Mouse (Mus musculus) left cerebral cortex, postnatal 10 days (tissue): ENCODE data around the gene Chrnb1. TPM values are rescaled to one million over a fixed set of nuclear protein-coding genes. Genes with fewer than 3 reads are reported as not detected.

Experiments
- DNase-seq, 2 experiments: peaks; one replicate each; pipeline ENCODE4 v3.0.0; 2021 to 2022; ENCODE audit warnings: low spot score in 2 of 2, mixed read lengths in 1 of 2; ENCODE audit errors: extremely low spot score in 1 of 2
- intact Hi-C: fragments of 180-260 bp; cut with DNase I; formaldehyde crosslinking; loops from one replicate; pipeline ENCODE4 v1.15.1; 2025
- total RNA-seq, 2 experiments: library from RNA; stranded (reverse); gene quantifications; 2 replicates each; pipeline ENCODE4 v1.2.3; 2021

Gene Chrnb1
- total RNA-seq, 2 experiments from 2014 or later = 0.95 to 1.2 TPM

GRCm38 (mm10) chr11:69758478-69758970, 37.2 kb downstream of the Chrnb1 start, which contains the start of gene Polr2a:
Polr2a (minus strand) TSS chr11:69758637.
- DNase-seq = peak; percentile 97 to 98
- intact Hi-C loops = loop anchor here (2.0 to 5.0 kb wide), 2 partner anchors 44 to 79 kb away; partner anchors contain the start of genes Nlgn2 and Tmem256

DNA sequence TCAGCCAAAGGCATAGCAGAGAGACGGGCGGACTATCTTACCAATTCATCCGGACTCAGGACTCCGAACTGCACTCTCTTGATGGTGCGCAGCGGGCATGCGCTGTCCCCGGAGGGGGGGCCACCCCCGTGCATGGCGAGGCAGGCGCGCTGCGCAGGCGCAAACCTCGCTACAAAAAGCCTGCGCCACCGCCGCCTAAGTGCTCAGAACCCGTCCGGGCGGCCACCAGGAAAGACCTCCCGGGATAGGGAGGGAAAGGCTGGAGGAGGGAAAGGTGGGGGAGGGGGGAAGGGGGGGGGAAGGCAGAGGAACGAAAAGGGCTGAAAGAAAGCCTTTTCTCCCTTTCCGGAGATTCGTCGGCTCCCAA, 37.7 kb downstream of the Chrnb1 start:
- DNase-seq = peak; percentile 95 to 97
- intact Hi-C loops = loop anchor here (2.0 to 5.0 kb wide), 2 partner anchors 45 to 79 kb away; partner anchors contain the start of genes Nlgn2 and Tmem256

- DNase-seq = no peak
- intact Hi-C loops = loop anchor here (2.0 to 5.0 kb wide), 2 partner anchors 45 to 80 kb away; partner anchors contain the start of genes Nlgn2 and Tmem256
Observed at GRCm38 (mm10) chr11:69757303-69758089, 38.2 kb downstream of the Chrnb1 start.

- no peak for DNase-seq
- intact Hi-C loops = loop anchor here (2.0 to 5.0 kb wide), 2 partner anchors 72 to 83 kb away; partner anchors contain the start of genes Nlgn2, Senp3 and Tmem256
Observed at GRCm38 (mm10) chr11:69754701-69755100, 41.0 kb downstream of the Chrnb1 start.

GRCm38 (mm10) chr11:69754233-69754632, 41.5 kb downstream of the Chrnb1 start:
- intact Hi-C loops = loop anchor here (2.0 kb wide), 1 partner anchor 71 kb away; the partner anchor contains the start of gene Senp3
- no peak for DNase-seq

GRCm38 (mm10) chr11:69752686-69753085, 43.1 kb downstream of the Chrnb1 start:
- intact Hi-C loops = no loop called here
- DNase-seq = no peak

DNA sequence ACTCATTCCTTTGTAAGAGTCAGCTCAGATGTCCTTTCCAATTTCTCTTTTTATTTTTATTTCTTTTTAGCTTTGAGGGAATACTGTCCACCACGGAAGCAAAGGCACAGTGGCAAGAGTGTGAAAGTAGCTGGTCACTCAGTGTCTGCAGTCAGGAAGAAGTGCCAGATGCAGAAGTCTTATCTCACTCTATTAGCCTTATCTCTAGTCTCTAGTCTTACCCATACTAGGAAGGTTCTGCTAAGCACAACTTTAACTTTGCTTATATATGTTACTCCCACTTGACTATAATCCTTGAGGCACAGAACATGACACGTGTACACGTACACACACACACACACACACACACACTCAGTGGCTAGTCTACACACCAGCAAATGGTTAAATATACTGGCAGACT, 44.1 kb downstream of the Chrnb1 start:
- DNase-seq = no peak

More for the DNA sequence above, 44.1 kb downstream of the Chrnb1 start:
- intact Hi-C loops = no loop called here

Other genes with a start within 250 kb of the Chrnb1 start
- gene Dnah2, start 246.8 kb downstream of the Chrnb1 start, total RNA-seq = 1 to 10 TPM; 4.2 to 5.7 TPM
- 100 to 1,000 TPM; 147 to 154 TPM for gene Efnb3, start 235.7 kb downstream of the Chrnb1 start, total RNA-seq
- gene Wrap53, start 215.7 kb downstream of the Chrnb1 start, total RNA-seq = 1 to 10 TPM; 6.3 to 7.6 TPM
- gene Trp53, start 215.6 kb downstream of the Chrnb1 start, total RNA-seq = 10 to 100 TPM; 20.5 to 26.1 TPM
- 100 to 1,000 TPM; 395 to 416 TPM for gene Atp1b2, start 190.0 kb downstream of the Chrnb1 start, total RNA-seq
- not detected for gene Shbg, start 178.0 kb downstream of the Chrnb1 start, total RNA-seq
- gene Sat2, start 173.9 kb downstream of the Chrnb1 start, total RNA-seq = 10 to 100 TPM; 12.7 to 15.2 TPM
- 10 to 100 TPM; 92.0 to 99.4 TPM for gene Fxr2, start 163.0 kb downstream of the Chrnb1 start, total RNA-seq
- not detected for gene Sox15, start 140.6 kb downstream of the Chrnb1 start, total RNA-seq
- gene Mpdu1, start 133.3 kb downstream of the Chrnb1 start, total RNA-seq = 10 to 100 TPM; 87.3 to 95.6 TPM
- gene Cd68, start 129.8 kb downstream of the Chrnb1 start, total RNA-seq = 10 to 100 TPM; 11.6 to 12.2 TPM
- gene Eif4a1, start 123.5 kb downstream of the Chrnb1 start, total RNA-seq = 100 to 1,000 TPM; 455 to 466 TPM
- gene Senp3, start 113.9 kb downstream of the Chrnb1 start, total RNA-seq = 100 to 1,000 TPM in 1 of 2 experiments, 10 to 100 TPM in 1; 96.9 to 103 TPM
- 1 to 10 TPM in 1 of 2 experiments, under 1 TPM in 1; 0.39 to 1.6 TPM for gene Tnfsf13, start 110.2 kb downstream of the Chrnb1 start, total RNA-seq
- 1 to 10 TPM; 7.4 TPM for gene Tnfsf12, start 100.1 kb downstream of the Chrnb1 start, total RNA-seq
- gene Tnfsfm13, start 99.8 kb downstream of the Chrnb1 start, total RNA-seq = 1 to 10 TPM in 1 of 2 experiments, under 1 TPM in 1; 0.81 to 1.5 TPM
- gene Polr2a, start 37.3 kb downstream of the Chrnb1 start, total RNA-seq = 10 to 100 TPM; 52.1 to 52.9 TPM
- not detected for gene Slc35g3, start 34.0 kb downstream of the Chrnb1 start, total RNA-seq
- 10 to 100 TPM; 57.1 to 67.6 TPM for gene Zbtb4, start 30.0 kb downstream of the Chrnb1 start, total RNA-seq
- 10 to 100 TPM; 20.0 to 21.5 TPM for gene Fgf11, start 5.9 kb upstream of the Chrnb1 start, total RNA-seq
- gene Tmem102, start 9.7 kb upstream of the Chrnb1 start, total RNA-seq = not detected
- gene Gm39566, start 19.4 kb upstream of the Chrnb1 start, total RNA-seq = not detected
- not detected for gene Spem2, start 22.5 kb upstream of the Chrnb1 start, total RNA-seq
- gene Spem1, start 26.2 kb upstream of the Chrnb1 start, total RNA-seq = under 1 TPM; 0.45 to 0.57 TPM
- gene Nlgn2, start 41.8 kb upstream of the Chrnb1 start, total RNA-seq = 100 to 1,000 TPM; 268 to 274 TPM
- gene Tmem256, start 42.6 kb upstream of the Chrnb1 start, total RNA-seq = 100 to 1,000 TPM; 151 to 159 TPM
- 10 to 100 TPM; 28.4 to 32.2 TPM for gene Plscr3, start 50.4 kb upstream of the Chrnb1 start, total RNA-seq
- gene Tnk1, start 62.8 kb upstream of the Chrnb1 start, total RNA-seq = under 1 TPM; 0.11 to 0.14 TPM
- not detected for gene Tmem95, start 82.1 kb upstream of the Chrnb1 start, total RNA-seq
- under 1 TPM; 0.57 to 0.62 TPM for gene Kctd11, start 85.5 kb upstream of the Chrnb1 start, total RNA-seq
- under 1 TPM; 0.15 to 0.26 TPM for gene Acap1, start 99.6 kb upstream of the Chrnb1 start, total RNA-seq
- 1 to 10 TPM; 1.8 TPM for gene 2810408A11Rik, start 105.0 kb upstream of the Chrnb1 start, total RNA-seq
- 100 to 1,000 TPM; 126 to 129 TPM for gene Neurl4, start 105.1 kb upstream of the Chrnb1 start, total RNA-seq
- gene Gps2, start 117.9 kb upstream of the Chrnb1 start, total RNA-seq = 10 to 100 TPM; 24.8 to 25.7 TPM
- gene Eif5a, start 126.0 kb upstream of the Chrnb1 start, total RNA-seq = 100 to 1,000 TPM; 525 to 535 TPM
- gene Ybx2, start 139.9 kb upstream of the Chrnb1 start, total RNA-seq = 1 to 10 TPM; 9.5 TPM
- gene Slc2a4, start 152.2 kb upstream of the Chrnb1 start, total RNA-seq = 1 to 10 TPM; 1.3 to 1.4 TPM
- gene Cldn7, start 168.8 kb upstream of the Chrnb1 start, total RNA-seq = not detected
- gene Ctdnep1, start 185.2 kb upstream of the Chrnb1 start, total RNA-seq = 100 to 1,000 TPM; 104 to 118 TPM
- 100 to 1,000 TPM; 114 to 125 TPM for gene Elp5, start 186.6 kb upstream of the Chrnb1 start, total RNA-seq
- 100 to 1,000 TPM; 252 to 266 TPM for gene Gabarap, start 195.2 kb upstream of the Chrnb1 start, total RNA-seq
- 10 to 100 TPM; 35.2 to 38.6 TPM for gene Phf23, start 199.8 kb upstream of the Chrnb1 start, total RNA-seq
- 10 to 100 TPM; 27.5 to 30.3 TPM for gene Dvl2, start 204.7 kb upstream of the Chrnb1 start, total RNA-seq
- 10 to 100 TPM; 44.8 to 48.0 TPM for gene Acadvl, start 219.5 kb upstream of the Chrnb1 start, total RNA-seq
- 100 to 1,000 TPM; 871 to 875 TPM for gene Dlg4, start 221.0 kb upstream of the Chrnb1 start, total RNA-seq